8 mouse cellular contexts compared by ENCODE assay signal in the genomic region with DNA sequence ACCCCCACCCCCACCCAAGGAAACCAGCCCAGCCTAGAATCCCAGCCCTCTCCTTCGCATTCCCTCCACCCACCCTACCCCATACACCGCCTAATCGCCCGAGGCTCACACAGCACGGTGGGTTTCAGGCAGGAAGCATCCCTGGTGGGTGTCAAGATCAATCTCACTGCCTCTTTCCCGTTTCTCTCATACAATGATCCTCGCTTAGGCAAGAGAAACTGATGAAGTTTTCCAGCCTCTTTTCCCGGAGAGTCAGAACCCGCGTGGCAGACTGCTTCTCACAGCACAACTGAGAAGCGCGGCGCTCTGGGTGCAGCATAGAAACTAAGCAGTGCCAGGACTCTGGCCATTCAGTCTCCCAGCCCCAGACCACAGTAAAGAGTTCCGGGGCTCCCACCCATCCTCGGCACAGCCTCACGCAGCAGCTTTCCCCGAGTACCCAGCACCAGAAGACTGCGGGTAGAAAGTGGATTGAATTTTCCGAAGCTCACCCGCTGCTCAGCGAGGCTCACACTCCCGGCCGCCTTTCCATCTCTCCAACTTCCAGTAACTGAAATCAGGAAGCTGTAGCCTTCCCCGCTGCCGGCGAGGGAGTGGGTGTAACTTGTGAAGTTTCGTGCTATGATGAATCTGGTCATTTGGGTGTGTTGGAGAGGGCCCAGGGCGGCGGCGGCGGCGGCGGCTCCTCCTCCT.
DNase-seq lines count a peak whose midpoint lies in the region; ATAC-seq lines count a peak whose summit lies in the region.

No protein-coding gene starts in this region.

- ATAC-seq in hematopoietic stem cell, adult 5-6 weeks (replicated peaks in 1 of 2; ENCODE audit: insufficient read depth in 1 of 2, low FRiP score in 2 of 2, low TSS enrichment in 1 of 2, low read depth in 1 of 2, poor library complexity in 2 of 2, severe bottlenecking in 2 of 2), result peak; percentile 23 to 59; a peak in 3 of 4 replicates
- ATAC-seq in erythroid progenitor cell, adult 5-6 weeks (replicated peaks; ENCODE audit: low FRiP score, poor library complexity, severe bottlenecking), result no peak

- DNase-seq in T-cell, adult 2 months (ENCODE audit: low spot score), result peak; percentile 12
- peak; percentile 70 for DNase-seq in cerebellum, adult 8-10 months
- DNase-seq in frontal cortex, adult 2 months (ENCODE audit: extremely low spot score in 1 of 2, low spot score in 1 of 2), result peak; percentile 55 to 85
- peak; percentile 59 to 60 for DNase-seq in layer of hippocampus, postnatal 36 days
- peak; percentile 46 for DNase-seq in lung, postnatal 10 days
- DNase-seq in retina, embryonic 14.5 days (ENCODE audit: low spot score), result peak; percentile 55

Comparison
In these comparisons a context has a peak if more than half of its experiments do, and no peak if none do; other contexts are left out.
1. DNase-seq: peak in every context shown above with its lines; median percentile 70 in cerebellum, adult 8-10 months; 70 in frontal cortex, adult 2 months; 60 in layer of hippocampus, postnatal 36 days; 55 in retina, embryonic 14.5 days; 46 in lung, postnatal 10 days; 12 in T-cell, adult 2 months.